Mouse (Mus musculus): Measurements from ENCODE around the gene Olfr780. TPM values are rescaled to one million over a fixed set of nuclear protein-coding genes. Genes with fewer than 3 reads are reported as not detected.
"Not testable (repeated sequence)": the region's sequence is repeated elsewhere in the genome, so short reads cannot be mapped to it uniquely, and the experiment has no call there.

The Olfr780 gene
- not detected in 2 replicates for total RNA-seq (2014; rRNA removed)
- not detected in 2 replicates for polyA plus RNA-seq (2012; rRNA removed)

DNA sequence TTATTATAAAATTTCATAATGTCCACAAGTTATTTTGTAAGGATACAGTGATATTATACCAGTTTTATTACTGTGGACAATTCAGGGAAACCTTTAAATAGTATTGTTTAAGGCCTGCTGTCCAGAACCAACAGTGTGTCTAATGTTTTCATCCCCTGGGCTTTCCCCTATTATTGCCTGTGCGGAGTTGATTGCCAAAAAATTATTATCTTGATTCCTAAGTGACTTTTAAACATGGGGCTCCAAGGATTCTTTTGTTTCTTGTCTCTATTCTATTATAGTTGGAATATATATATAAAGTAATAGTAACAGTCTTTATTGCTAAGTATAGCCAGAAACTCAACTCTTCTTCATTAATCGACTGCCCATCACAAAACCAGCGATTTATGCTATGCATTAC lies at the start of gene Olfr780:
TSS of gene Olfr780 (plus strand) at position 301 of the 400 bp plus-strand sequence.
- Histone ChIP-seq H3K79me2 (ENCODE audit: control insufficient read depth, insufficient read depth, low read length) (no peaks in the 10 kb centered on the region), H3K4me3 (ENCODE audit: insufficient read depth, low read depth, low read length) (no peak within 1 kb of the TSS), H3K9ac (ENCODE audit: low read depth, low read length) (no peak within 1 kb of the TSS), H3K36me3 (ENCODE audit: control insufficient read depth, insufficient read depth, low read length) (no peaks in the 10 kb centered on the region), H3K4me1 (ENCODE audit: control insufficient read depth, insufficient read depth, low read length) (no peaks in the 10 kb centered on the region), H3K27ac (replicated peaks; ENCODE audit: insufficient read depth, low read depth, low read length) (no peak within 1 kb of the TSS), H3K27me3 (ENCODE audit: control insufficient read depth, insufficient read depth, low read length) (no peaks in the 10 kb centered on the region)
- no peak for DNase-seq (ENCODE audit: extremely low read depth, low read depth, low spot score)
- TF ChIP-seq POLR2A (IDR thresholded peaks at IDR 0.05; ENCODE audit: extremely low read depth, insufficient read depth, low read length) (no peak), CTCF (IDR thresholded peaks at IDR 0.05; ENCODE audit: low read depth, low read length) (no peak)
- 78% methylated on average over 3 of the region's 3 CpGs for WGBS

DNA sequence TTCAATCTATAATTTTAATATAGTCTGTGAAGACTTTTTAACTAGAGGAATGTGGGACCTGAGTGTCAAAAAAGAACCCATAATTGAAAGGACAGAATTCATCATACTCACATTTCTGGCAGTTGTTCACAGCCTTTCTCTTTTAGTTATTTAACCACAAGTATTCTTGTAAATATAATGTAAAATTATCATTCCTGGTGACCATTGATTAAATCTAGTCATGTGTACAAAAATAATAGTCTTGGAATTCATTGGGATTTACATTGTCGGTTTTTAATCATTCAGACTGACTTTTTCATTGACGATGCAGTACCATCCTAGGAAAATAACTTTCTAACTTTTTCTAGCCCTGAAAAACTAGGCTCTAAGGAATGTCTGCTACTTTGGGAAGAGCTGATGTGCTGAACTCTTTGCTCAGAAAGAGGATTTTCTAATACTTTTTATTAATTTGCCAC lies 46.8 kb upstream of the Olfr780 start, which contains the start of gene Olfr777:
TSS of gene Olfr777 (minus strand) at position 405 of the 455 bp plus-strand sequence.
- 85% methylated on average over 2 of the region's 2 CpGs for WGBS
- Histone ChIP-seq H3K9ac (ENCODE audit: low read depth, low read length) (no peak within 1 kb of the TSS), H3K36me3 (ENCODE audit: control insufficient read depth, insufficient read depth, low read length) (no peaks in the 10 kb centered on the region), H3K4me1 (ENCODE audit: control insufficient read depth, insufficient read depth, low read length) (no peaks in the 10 kb centered on the region), H3K79me2 (ENCODE audit: control insufficient read depth, insufficient read depth, low read length) (no peaks in the 10 kb centered on the region), H3K4me3 (ENCODE audit: insufficient read depth, low read depth, low read length) (no peak within 1 kb of the TSS), H3K27ac (replicated peaks; ENCODE audit: insufficient read depth, low read depth, low read length) (no peak within 1 kb of the TSS), H3K27me3 (ENCODE audit: control insufficient read depth, insufficient read depth, low read length) (no peaks in the 10 kb centered on the region)
- no peak for TF ChIP-seq POLR2A (IDR thresholded peaks at IDR 0.05; ENCODE audit: extremely low read depth, insufficient read depth, low read length)
- no peak for DNase-seq (ENCODE audit: extremely low read depth, low read depth, low spot score)

DNA sequence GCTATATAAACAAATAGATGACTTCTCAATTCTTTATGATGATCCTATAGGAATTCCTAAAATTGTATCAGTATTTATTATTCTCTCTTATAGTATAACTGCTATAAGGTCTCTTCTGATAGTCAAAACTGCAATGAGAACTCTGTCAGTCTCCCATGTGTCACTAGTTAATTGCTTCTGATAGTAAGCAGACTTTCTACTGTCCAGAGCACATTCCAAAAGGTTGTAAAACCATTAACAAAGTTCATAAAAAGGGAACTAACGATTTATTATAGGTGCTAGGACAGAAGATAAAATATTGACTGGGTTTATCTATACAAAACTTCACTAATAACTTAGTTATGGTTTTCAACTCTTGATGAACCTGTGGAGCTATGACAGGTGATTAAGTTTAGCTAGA lies 4.9 kb upstream of the Olfr780 start:
- not testable (repeated sequence) for H3K4me1 ChIP-seq (ENCODE audit: control insufficient read depth, insufficient read depth, low read length)
- 32% methylated on average over 1 of the region's 1 CpGs for WGBS

DNA sequence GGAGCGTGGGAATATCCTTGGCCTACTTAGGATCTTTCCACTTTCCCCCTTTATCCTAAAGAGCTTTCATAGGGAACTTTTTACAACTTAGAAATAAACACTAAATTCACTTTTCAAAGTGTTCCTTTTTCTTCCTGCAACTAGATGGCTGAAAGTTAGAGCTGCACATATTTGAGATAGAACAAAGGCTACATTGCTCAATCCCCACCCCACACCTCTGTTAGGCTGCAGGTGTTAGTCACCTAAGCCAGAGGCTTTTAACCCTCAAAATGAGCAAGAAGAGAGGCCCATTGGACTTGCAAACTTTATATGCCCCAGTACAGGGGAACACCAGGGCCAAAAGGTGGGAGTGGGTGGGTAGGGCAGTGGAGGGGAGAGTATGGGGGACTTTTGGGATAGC lies 4.4 kb upstream of the Olfr780 start:
- not testable (repeated sequence) for H3K27ac ChIP-seq (replicated peaks; ENCODE audit: insufficient read depth, low read depth, low read length); H3K36me3 ChIP-seq (ENCODE audit: control insufficient read depth, insufficient read depth, low read length); H3K79me2 ChIP-seq (ENCODE audit: control insufficient read depth, insufficient read depth, low read length); H3K27me3 ChIP-seq (ENCODE audit: control insufficient read depth, insufficient read depth, low read length); H3K4me1 ChIP-seq (ENCODE audit: control insufficient read depth, insufficient read depth, low read length); DNase-seq (ENCODE audit: extremely low read depth, low read depth, low spot score); H3K4me3 ChIP-seq (ENCODE audit: insufficient read depth, low read depth, low read length); H3K9ac ChIP-seq (ENCODE audit: low read depth, low read length)
- WGBS, result no CpG with 5 or more reads among the region's 1 CpGs

More for the DNA sequence above, 4.9 kb upstream of the Olfr780 start:
- H3K27me3 ChIP-seq (ENCODE audit: control insufficient read depth, insufficient read depth, low read length); DNase-seq (ENCODE audit: extremely low read depth, low read depth, low spot score); H3K79me2 ChIP-seq (ENCODE audit: control insufficient read depth, insufficient read depth, low read length); H3K9ac ChIP-seq (ENCODE audit: low read depth, low read length); H3K36me3 ChIP-seq (ENCODE audit: control insufficient read depth, insufficient read depth, low read length); H3K27ac ChIP-seq (replicated peaks; ENCODE audit: insufficient read depth, low read depth, low read length); H3K4me3 ChIP-seq (ENCODE audit: insufficient read depth, low read depth, low read length): not testable (repeated sequence)

DNA sequence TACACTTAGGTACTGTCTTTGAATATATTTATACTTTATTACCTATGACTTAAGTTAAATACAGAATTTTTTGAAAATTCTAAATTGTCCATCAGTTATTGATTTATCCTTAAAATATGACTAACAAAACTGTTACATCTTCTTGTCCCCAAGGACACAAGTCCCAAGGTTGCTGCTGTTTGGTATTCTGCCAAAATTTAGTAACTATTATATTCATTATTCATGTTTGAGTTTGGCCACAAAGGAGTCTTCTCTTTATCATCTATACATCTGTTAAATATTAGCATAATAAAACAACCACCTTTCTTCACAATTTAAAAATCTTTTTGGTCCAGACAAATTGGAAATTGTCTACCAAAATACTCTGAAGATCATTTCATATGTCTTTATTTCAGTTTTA lies 10.6 kb downstream of the Olfr780 start, which contains the start of gene Olfr781:
TSS of gene Olfr781 (plus strand) at position 301 of the 400 bp plus-strand sequence.
- Histone ChIP-seq H3K9ac (ENCODE audit: low read depth, low read length) (no peak within 1 kb of the TSS), H3K27me3 (ENCODE audit: control insufficient read depth, insufficient read depth, low read length) (no peaks in the 10 kb centered on the region), H3K4me3 (ENCODE audit: insufficient read depth, low read depth, low read length) (no peak within 1 kb of the TSS), H3K36me3 (ENCODE audit: control insufficient read depth, insufficient read depth, low read length) (no peaks in the 10 kb centered on the region), H3K4me1 (ENCODE audit: control insufficient read depth, insufficient read depth, low read length) (no peaks in the 10 kb centered on the region), H3K27ac (replicated peaks; ENCODE audit: insufficient read depth, low read depth, low read length) (no peak within 1 kb of the TSS), H3K79me2 (ENCODE audit: control insufficient read depth, insufficient read depth, low read length) (no peaks in the 10 kb centered on the region)
- TF ChIP-seq CTCF (IDR thresholded peaks at IDR 0.05; ENCODE audit: low read depth, low read length) (no peak), POLR2A (IDR thresholded peaks at IDR 0.05; ENCODE audit: extremely low read depth, insufficient read depth, low read length) (no peak)
- no peak for DNase-seq (ENCODE audit: extremely low read depth, low read depth, low spot score)

DNA sequence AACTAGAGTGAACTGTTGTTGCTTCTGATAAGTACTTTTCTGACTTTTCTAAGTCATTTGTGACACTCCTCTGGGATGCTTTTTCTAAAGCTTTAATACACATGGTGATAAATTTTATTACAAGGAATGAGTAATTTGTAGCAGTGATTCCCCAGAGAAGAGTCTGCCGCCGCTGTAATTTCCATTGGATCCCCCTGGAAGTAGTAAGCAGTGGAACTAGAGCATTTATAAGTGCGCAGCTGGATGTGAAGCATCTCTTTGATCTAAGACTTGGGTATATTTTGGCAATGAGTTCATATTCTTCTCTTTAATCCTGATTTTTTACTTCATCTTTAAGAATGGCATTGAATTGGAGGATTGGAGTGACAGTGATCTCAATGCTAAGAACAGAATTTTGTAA lies 30.6 kb downstream of the Olfr780 start, which contains the start of gene Olfr782:
TSS of gene Olfr782 (plus strand) at position 301 of the 400 bp plus-strand sequence.
- no peak for DNase-seq (ENCODE audit: extremely low read depth, low read depth, low spot score)
- Histone ChIP-seq H3K79me2 (ENCODE audit: control insufficient read depth, insufficient read depth, low read length) (no peaks in the 10 kb centered on the region), H3K4me3 (ENCODE audit: insufficient read depth, low read depth, low read length) (no peak within 1 kb of the TSS), H3K4me1 (ENCODE audit: control insufficient read depth, insufficient read depth, low read length) (no peaks in the 10 kb centered on the region), H3K27me3 (ENCODE audit: control insufficient read depth, insufficient read depth, low read length) (no peaks in the 10 kb centered on the region), H3K36me3 (ENCODE audit: control insufficient read depth, insufficient read depth, low read length) (no peaks in the 10 kb centered on the region), H3K9ac (ENCODE audit: low read depth, low read length) (no peak within 1 kb of the TSS), H3K27ac (replicated peaks; ENCODE audit: insufficient read depth, low read depth, low read length) (no peak within 1 kb of the TSS)
- TF ChIP-seq POLR2A (IDR thresholded peaks at IDR 0.05; ENCODE audit: extremely low read depth, insufficient read depth, low read length), result no peak
- TF ChIP-seq CTCF (IDR thresholded peaks at IDR 0.05; ENCODE audit: low read depth, low read length), result no peak
- 81% methylated on average over 3 of the region's 3 CpGs for WGBS

DNA sequence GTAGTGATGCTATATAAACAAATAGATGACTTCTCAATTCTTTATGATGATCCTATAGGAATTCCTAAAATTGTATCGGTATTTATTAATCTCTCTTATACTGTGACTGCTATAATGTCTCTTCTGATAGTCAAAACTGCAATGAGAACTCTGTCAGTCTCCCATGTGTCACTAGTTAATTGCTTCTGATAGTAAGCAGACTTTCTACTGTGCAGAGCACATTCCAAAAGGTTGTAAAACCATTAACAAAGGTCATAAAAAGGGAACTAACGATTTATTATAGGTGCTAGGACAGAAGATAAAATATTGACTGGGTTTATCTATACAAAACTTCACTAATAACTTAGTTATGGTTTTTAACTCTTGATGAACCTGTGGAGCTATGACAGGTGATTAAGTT lies 34.6 kb downstream of the Olfr780 start:
- not testable (repeated sequence) for H3K79me2 ChIP-seq (ENCODE audit: control insufficient read depth, insufficient read depth, low read length); DNase-seq (ENCODE audit: extremely low read depth, low read depth, low spot score); H3K36me3 ChIP-seq (ENCODE audit: control insufficient read depth, insufficient read depth, low read length); H3K27me3 ChIP-seq (ENCODE audit: control insufficient read depth, insufficient read depth, low read length); H3K4me1 ChIP-seq (ENCODE audit: control insufficient read depth, insufficient read depth, low read length); H3K27ac ChIP-seq (replicated peaks; ENCODE audit: insufficient read depth, low read depth, low read length); H3K9ac ChIP-seq (ENCODE audit: low read depth, low read length); H3K4me3 ChIP-seq (ENCODE audit: insufficient read depth, low read depth, low read length)
- WGBS, result 59% methylated on average over 2 of the region's 2 CpGs

DNA sequence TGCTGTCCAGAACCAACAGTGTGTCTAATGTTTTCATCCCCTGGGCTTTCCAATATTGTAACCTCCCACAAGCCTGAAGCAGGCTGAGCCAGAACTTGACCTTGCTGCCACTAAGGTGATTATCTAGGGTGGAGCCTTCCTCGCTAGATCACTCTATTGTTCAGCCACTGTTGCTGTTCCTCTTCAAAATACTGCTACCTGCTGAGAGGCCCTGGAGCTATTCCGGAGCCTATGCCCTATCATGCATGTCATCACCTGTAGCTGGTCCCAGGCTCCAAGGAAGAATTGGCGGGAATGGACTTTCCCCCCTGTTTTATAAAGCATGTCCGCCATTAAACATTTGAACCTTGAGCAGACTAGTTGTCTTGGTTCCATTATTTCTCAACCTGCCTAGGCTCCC lies 38.6 kb downstream of the Olfr780 start:
- H3K27ac ChIP-seq (replicated peaks; ENCODE audit: insufficient read depth, low read depth, low read length); H3K4me3 ChIP-seq (ENCODE audit: insufficient read depth, low read depth, low read length); H3K36me3 ChIP-seq (ENCODE audit: control insufficient read depth, insufficient read depth, low read length); H3K4me1 ChIP-seq (ENCODE audit: control insufficient read depth, insufficient read depth, low read length); H3K9ac ChIP-seq (ENCODE audit: low read depth, low read length); H3K79me2 ChIP-seq (ENCODE audit: control insufficient read depth, insufficient read depth, low read length); DNase-seq (ENCODE audit: extremely low read depth, low read depth, low spot score); H3K27me3 ChIP-seq (ENCODE audit: control insufficient read depth, insufficient read depth, low read length): not testable (repeated sequence)
- 84% methylated on average over 4 of the region's 4 CpGs for WGBS

All from liver, adult 2 months (tissue).